In genomic region chr12:81780271-81781093, GRCm38 (mm10) we compare ENCODE assay signal across 8 mouse cellular contexts. TPM values are rescaled to one million over a fixed set of nuclear protein-coding genes. Genes with fewer than 3 reads are reported as not detected.
DNase-seq lines count a peak whose midpoint lies in the region; ATAC-seq and TF ChIP-seq lines count a peak whose summit lies in the region.

No protein-coding gene starts in this region.

- H3K4me2 ChIP-seq in heart, embryonic 16.5 days (ENCODE audit: low read depth, low read length): peak overlapping the region; percentile 99

- H3K4me1 ChIP-seq in ES-E14 (ENCODE audit: control insufficient read depth in 2 of 2, insufficient read depth in 2 of 2, low read length in 2 of 2, poor library complexity in 1 of 2): peaks cover 0 to 2% of the 10 kb centered on the region in 2 experiments; a peak in 2 of 4 replicates
- peaks cover 9% of the 10 kb centered on the region for H3K4me1 ChIP-seq in heart, embryonic 16.5 days (ENCODE audit: control insufficient read depth, insufficient read depth, low read length)
- peaks cover 24% of the 10 kb centered on the region for H3K4me1 ChIP-seq in midbrain, embryonic 10.5 days

- peak overlapping the region; percentile 81 for H3K9ac ChIP-seq in ES-E14 (ENCODE audit: insufficient read depth, low read depth, low read length, poor library complexity, severe bottlenecking)
- peak overlapping the region; percentile 66 for H3K9ac ChIP-seq in heart, embryonic 16.5 days (ENCODE audit: low read length)

- H3K9me3 ChIP-seq in ES-E14 (ENCODE audit: control insufficient read depth, insufficient read depth, low read depth, low read length): no peaks in the 10 kb centered on the region
- H3K9me3 ChIP-seq in heart, embryonic 16.5 days (replicated peaks; ENCODE audit: control insufficient read depth, low read length): no peaks in the 10 kb centered on the region
- H3K9me3 ChIP-seq in midbrain, embryonic 10.5 days (replicated peaks): no peaks in the 10 kb centered on the region

- in situ Hi-C loops in ES-E14 (cut with MboI; ENCODE audit: low sequenced_read_pairs in 2 of 2, unreplicated experiment in 2 of 2): loop anchor here in 1 of 2 experiments (10.0 kb wide), 1 partner anchor 166 kb away; no protein-coding TSS in a partner anchor

- ATAC-seq in heart, embryonic 16.5 days (replicated peaks; ENCODE audit: extremely low read depth, insufficient read depth, low FRiP score): peak; percentile 11; the same call in 1 of the 2 replicates
- ATAC-seq in megakaryocyte progenitor cell, adult 5-6 weeks (replicated peaks; ENCODE audit: poor library complexity): no peak

- H3K27me3 ChIP-seq in C2C12 (ENCODE audit: control insufficient read depth, insufficient read depth, insufficient read length): peaks cover 25% of the 10 kb centered on the region
- H3K27me3 ChIP-seq in heart, embryonic 16.5 days (ENCODE audit: control insufficient read depth, insufficient read depth, low read length): peaks cover 46% of the 10 kb centered on the region
- H3K27me3 ChIP-seq in midbrain, embryonic 10.5 days (ENCODE audit: low read depth, poor library complexity, severe bottlenecking): peaks cover 52% of the 10 kb centered on the region

- DNase-seq in ES-E14 (ENCODE audit: low read depth, low spot score): no peak
- DNase-seq in cerebellum, postnatal 36 days: peak; percentile 56
- peak; percentile 33 to 61 for DNase-seq in kidney, postnatal 36 days
- peak; percentile 57 for DNase-seq in midbrain, embryonic 10.5 days (ENCODE audit: low spot score)
- peak; percentile 20 to 31 for DNase-seq in spleen, postnatal 10 days (ENCODE audit: low spot score in 2 of 2)

- TF ChIP-seq CTCF in C2C12 (IDR thresholded peaks at IDR 0.05; ENCODE audit: control insufficient read depth, insufficient read depth, insufficient read length): no peak

- H3K36me3 ChIP-seq in C2C12 (ENCODE audit: control insufficient read depth, insufficient read depth) (no peaks in the 10 kb centered on the region), ES-E14 (ENCODE audit: control insufficient read depth, insufficient read depth, low read length, poor library complexity, severe bottlenecking) (no peaks in the 10 kb centered on the region; the same call in 1 of the 2 replicates)
- H3K36me3 ChIP-seq in heart, embryonic 16.5 days (ENCODE audit: control insufficient read depth, insufficient read depth): no peaks in the 10 kb centered on the region
- no peaks in the 10 kb centered on the region for H3K36me3 ChIP-seq in midbrain, embryonic 10.5 days

- WGBS in heart, embryonic 16.5 days: 1% methylated on average over 67 of the region's 91 CpGs
- whole genome bisulfite sequencing in midbrain, embryonic 10.5 days: under 1% methylated on average over 89 of the region's 91 CpGs

- H3K79me3 ChIP-seq in C2C12 (ENCODE audit: low read depth): no peaks in the 10 kb centered on the region

- peak overlapping the region; percentile 34 for H3ac ChIP-seq in C2C12 (ENCODE audit: control insufficient read depth, insufficient read length, low read depth)

- H3K4me3 ChIP-seq in C2C12 (ENCODE audit: insufficient read depth, poor library complexity, severe bottlenecking) (no peak overlapping the region), ES-E14 (ENCODE audit: insufficient read depth in 1 of 2, low read depth in 1 of 2, low read length in 2 of 2, poor library complexity in 1 of 2, severe bottlenecking in 1 of 2) (peak overlapping the region; percentile 86 to 94)
- H3K4me3 ChIP-seq in heart, embryonic 16.5 days (ENCODE audit: low read length): peak overlapping the region; percentile 67
- peak overlapping the region; percentile 82 for H3K4me3 ChIP-seq in midbrain, embryonic 10.5 days

- no peaks in the 10 kb centered on the region for H3K79me2 ChIP-seq in C2C12 (ENCODE audit: control insufficient read depth, insufficient read depth)

- no peak overlapping the region for H3K27ac ChIP-seq in ES-E14 (ENCODE audit: insufficient read depth, low read depth, low read length, poor library complexity, severe bottlenecking)
- no peak overlapping the region for H3K27ac ChIP-seq in heart, embryonic 16.5 days (ENCODE audit: low read length)
- H3K27ac ChIP-seq in midbrain, embryonic 10.5 days (replicated peaks): peak overlapping the region; percentile 86

TF ChIP-seq in C2C12, 6 proteins besides CTCF, POLR2A, EP300 and RAD21:
- TF ChIP-seq CEBPB (IDR thresholded peaks at IDR 0.05; ENCODE audit: low read depth) (no peak), MYOG (IDR thresholded peaks at IDR 0.05; ENCODE audit: control insufficient read depth, extremely low read depth, insufficient read length) (no peak), MAX (IDR thresholded peaks at IDR 0.05) (no peak), MYOD1 (IDR thresholded peaks at IDR 0.05; ENCODE audit: control insufficient read depth, insufficient read length, low read depth) (no peak), FOSL1 (IDR thresholded peaks at IDR 0.05; ENCODE audit: insufficient read depth, low read length, poor library complexity, severe bottlenecking) (no peak), USF1 (IDR thresholded peaks at IDR 0.05; ENCODE audit: low read depth) (no peak)

TF ChIP-seq in ES-E14, 5 proteins besides CTCF, POLR2A, EP300 and RAD21:
- TF ChIP-seq CHD2 (IDR thresholded peaks at IDR 0.05; ENCODE audit: low read depth, low read length): no peak

RNA-seq across cellular contexts. Expression of gene Map3k9, which starts 0.5 kb away (rescaled TPM):
- 0.29 TPM for polyA plus RNA-seq in C2C12 (2012; fragmentation: generic; extraction: Trizol)
- total RNA-seq in ES-E14 (2012; rRNA removed): 5.4 and 9.9 TPM in 2 replicates
- polyA plus RNA-seq in heart, embryonic 16.5 days (2015; fragmentation: Nextera tagmentation; extraction: Ambion mirVana): 0.20 and 0.37 TPM in 2 replicates
- 0.72 and 1.2 TPM in 2 replicates for polyA plus RNA-seq in midbrain, embryonic 10.5 days (2016; fragmentation: Nextera tagmentation; extraction: Ambion mirVana)
- total RNA-seq in megakaryocyte progenitor cell, adult 5-6 weeks (2015): 0.37 and 1.4 TPM in 2 replicates
- 0.92 and 1.7 TPM in 2 replicates for total RNA-seq in megakaryocyte progenitor cell, adult 5-6 weeks (2017)
